Mouse (Mus musculus): ENCODE data around the gene Chrna9.
A peak's percentile ranks its signal among the peaks of the same experiment; 100 is the strongest.

Chrna9 gene

DNA sequence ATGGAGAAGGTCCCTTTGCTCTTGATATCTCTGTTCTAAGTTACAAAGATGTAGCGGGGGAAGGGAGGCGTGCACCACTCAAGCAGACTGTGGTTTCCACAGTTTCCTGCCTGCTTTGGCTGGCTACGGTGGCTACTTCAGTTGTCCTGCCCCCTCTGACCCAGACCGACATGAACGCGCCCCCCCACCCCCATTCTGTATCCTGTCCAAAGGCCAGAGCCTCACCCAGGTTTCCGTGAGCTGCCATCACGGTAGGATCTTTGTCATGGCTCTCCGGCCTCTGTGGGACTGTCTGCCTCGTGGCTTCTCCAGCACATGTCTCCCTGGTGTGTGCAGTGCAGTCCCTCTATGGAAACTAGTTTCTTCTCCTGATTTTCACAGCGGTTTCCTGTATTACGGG lies 15.4 kb upstream of the Chrna9 start:
- peak in 1 of 2 experiments; percentile 36 for DNase-seq (ENCODE audit: low spot score in 2 of 2)

GRCm38 (mm10) chr5:65919904-65920303 lies 14.8 kb upstream of the Chrna9 start:
- DNase-seq (ENCODE audit: low spot score in 2 of 2), result no peak

GRCm38 (mm10) chr5:65920701-65921426 lies 13.9 kb upstream of the Chrna9 start:
- DNase-seq (ENCODE audit: low spot score in 2 of 2), result no peak

GRCm38 (mm10) chr5:65921477-65922138 lies 13.1 kb upstream of the Chrna9 start:
- no peak for DNase-seq (ENCODE audit: low spot score in 2 of 2)

GRCm38 (mm10) chr5:65926666-65927065 lies 8.1 kb upstream of the Chrna9 start:
- no peak for DNase-seq (ENCODE audit: low spot score in 2 of 2)

DNA sequence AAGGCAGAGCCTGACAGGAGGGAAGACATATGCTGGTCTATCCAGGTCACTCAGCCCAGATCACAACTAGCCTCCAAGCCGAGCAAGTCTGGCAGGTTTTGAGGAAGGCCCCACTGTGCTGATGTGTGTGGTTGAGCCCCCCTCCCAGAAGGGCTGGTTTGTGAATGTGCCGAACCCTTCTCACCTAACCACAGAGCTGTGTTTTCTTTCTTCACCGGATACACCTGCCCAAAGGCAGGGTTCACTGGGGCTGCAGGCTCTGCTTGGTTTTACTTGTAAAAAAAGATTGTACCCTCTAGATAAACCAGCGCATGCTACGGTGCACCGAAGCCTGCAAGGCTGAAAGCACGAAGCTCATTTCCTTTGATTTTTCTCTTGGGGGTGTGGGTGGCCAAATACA lies 5.6 kb upstream of the Chrna9 start:
- peak; percentile 65 to 74 for DNase-seq (ENCODE audit: low spot score in 2 of 2)

GRCm38 (mm10) chr5:65930171-65930570 lies 4.5 kb upstream of the Chrna9 start:
- DNase-seq (ENCODE audit: low spot score in 2 of 2), result no peak

- DNase-seq (ENCODE audit: low spot score in 2 of 2), result no peak
These were observed 1.5 kb upstream of the Chrna9 start for GRCm38 (mm10) chr5:65933258-65933657.

DNA sequence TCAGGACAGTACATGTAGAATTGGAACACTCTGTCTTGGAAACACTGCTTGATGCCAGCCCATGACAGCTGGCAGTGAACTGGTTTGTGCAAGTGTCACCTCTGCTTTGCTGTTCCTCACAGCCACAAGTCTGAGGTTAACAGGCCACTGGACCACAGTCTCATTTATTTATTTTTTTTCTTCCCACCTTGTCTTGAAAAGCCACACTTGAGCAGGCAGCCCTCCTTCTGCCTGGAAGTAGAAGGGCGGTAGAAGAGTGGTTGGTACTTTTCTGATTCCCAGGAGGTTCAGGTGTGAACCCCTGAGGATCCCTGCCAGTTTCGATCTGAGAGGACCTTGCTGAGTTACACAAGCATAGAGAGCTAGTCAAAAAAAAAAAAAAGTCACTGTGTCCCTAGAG lies 957 bp upstream of the Chrna9 start:
- DNase-seq (ENCODE audit: low spot score in 2 of 2), result no peak

GRCm38 (mm10) chr5:65937011-65937726 lies 2.4 kb downstream of the Chrna9 start:
- no peak for DNase-seq (ENCODE audit: low spot score in 2 of 2)

GRCm38 (mm10) chr5:65937998-65938715 lies 3.4 kb downstream of the Chrna9 start:
- peak; percentile 86 to 93 for DNase-seq (ENCODE audit: low spot score in 2 of 2)

GRCm38 (mm10) chr5:65941145-65941544 lies 6.4 kb downstream of the Chrna9 start:
- DNase-seq (ENCODE audit: low spot score in 2 of 2), result no peak

DNA sequence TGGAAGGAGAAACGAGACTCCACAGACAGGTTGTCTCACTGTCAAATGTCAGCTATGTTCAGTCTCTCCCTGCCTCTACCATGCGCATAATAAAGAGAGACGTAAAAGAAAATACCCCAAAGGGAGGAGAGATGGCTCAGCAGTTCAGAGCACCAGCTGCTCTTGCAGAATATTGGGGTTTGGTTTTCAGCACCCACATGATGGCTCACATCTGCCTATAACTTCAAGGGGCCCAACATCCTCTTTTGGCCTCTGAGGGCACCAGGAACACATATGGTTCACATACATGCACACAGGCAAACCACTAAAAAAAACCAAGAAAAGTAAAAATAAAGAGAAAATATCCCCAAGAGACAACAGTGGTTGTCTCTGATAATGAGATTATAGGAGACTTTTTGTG lies 15.1 kb downstream of the Chrna9 start:
- DNase-seq (ENCODE audit: low spot score in 2 of 2), result no peak

DNA sequence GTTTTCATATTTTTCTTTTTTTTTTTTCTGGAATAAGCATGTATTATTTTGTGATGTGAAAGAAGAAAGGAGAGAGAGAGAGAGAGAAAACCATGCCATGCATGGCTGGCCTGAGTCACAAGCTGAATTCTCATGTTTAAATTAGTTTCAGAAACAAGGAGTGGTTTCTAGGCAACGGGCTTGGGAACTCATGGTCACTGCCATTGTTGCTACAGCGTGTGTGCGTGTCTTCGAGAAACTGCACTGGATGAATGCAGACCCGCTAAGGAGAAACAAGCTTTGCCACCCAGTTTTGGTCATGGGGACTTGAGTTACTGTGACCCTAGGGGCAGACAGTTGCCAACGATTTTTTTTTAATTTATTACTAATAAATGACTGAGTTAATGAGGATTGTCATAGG lies 15.5 kb downstream of the Chrna9 start:
- no peak for DNase-seq (ENCODE audit: low spot score in 2 of 2)

DNA sequence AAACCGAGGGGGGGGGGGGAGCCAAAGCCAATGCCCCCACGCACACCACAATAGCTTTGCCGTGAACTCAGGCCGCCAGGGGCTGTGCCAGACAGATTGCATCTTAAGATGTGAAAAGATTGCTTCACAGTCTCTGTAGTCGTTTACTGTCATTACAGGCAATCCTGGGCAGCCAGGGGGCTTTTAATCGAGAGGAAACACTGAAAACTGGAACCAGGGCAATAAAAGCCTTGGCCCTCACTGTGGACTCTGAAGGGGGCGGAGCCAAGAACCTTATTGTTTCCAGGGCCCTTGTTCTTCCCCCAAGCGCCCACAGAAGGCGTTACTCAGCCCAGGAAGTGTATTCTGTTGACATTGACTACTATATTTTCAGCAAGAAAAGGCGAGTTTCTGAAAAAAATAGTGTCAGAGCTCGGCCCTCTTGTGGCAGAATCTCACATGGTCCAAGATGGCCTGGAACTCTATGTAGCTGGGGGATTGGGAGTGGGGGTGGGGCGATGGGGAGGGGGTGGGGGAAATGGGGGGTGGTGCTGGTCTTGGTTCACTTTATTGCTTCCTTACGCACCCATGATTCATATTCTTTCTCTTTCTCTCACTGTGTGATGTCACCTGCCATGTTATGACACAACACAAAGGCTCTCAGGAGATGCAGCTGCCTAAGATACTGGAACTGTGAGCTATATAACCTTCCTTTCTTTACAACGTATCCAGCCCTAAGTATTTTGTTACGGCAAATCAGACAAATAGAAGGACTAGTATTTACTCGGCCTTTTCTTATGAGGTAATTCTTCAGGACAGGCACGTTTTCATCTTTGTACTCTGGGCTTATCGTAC lies 16.2 kb downstream of the Chrna9 start:
- DNase-seq (ENCODE audit: low spot score in 2 of 2), result peak in 1 of 2 experiments; percentile 36

GRCm38 (mm10) chr5:65951513-65951909 lies 16.8 kb downstream of the Chrna9 start:
- peak; percentile 52 to 76 for DNase-seq (ENCODE audit: low spot score in 2 of 2)

GRCm38 (mm10) chr5:65954130-65955080 lies 19.7 kb downstream of the Chrna9 start:
- DNase-seq (ENCODE audit: low spot score in 2 of 2), result no peak

- peak; percentile 87 to 94 for DNase-seq (ENCODE audit: low spot score in 2 of 2)
These were observed 20.8 kb downstream of the Chrna9 start for GRCm38 (mm10) chr5:65955343-65956143.
